Mouse (Mus musculus): ENCODE results near the gene Lemd1. TPM values are rescaled to one million over a fixed set of nuclear protein-coding genes. Genes with fewer than 3 reads are reported as not detected.

Lemd1 gene
- polyA plus RNA-seq, 1 experiment = not detected

GRCm38 (mm10) chr1:132226297-132227080, 35.3 kb downstream of the Lemd1 start:
- no peak overlapping the region for H3K4me3 ChIP-seq (ENCODE audit: insufficient read depth, low read depth, low read length)
- no peak overlapping the region for H3K27ac ChIP-seq (ENCODE audit: insufficient read depth, low read depth, low read length)
- WGBS = 74% methylated on average over 12 of the region's 13 CpGs
- H3K4me1 ChIP-seq (ENCODE audit: control insufficient read depth, insufficient read depth, low read length) = peaks cover 7% of the 10 kb centered on the region
- TF ChIP-seq CTCF (IDR thresholded peaks at IDR 0.05; ENCODE audit: insufficient read depth, low read depth, low read length) (no peak), POLR2A (IDR thresholded peaks at IDR 0.05; ENCODE audit: insufficient read depth, low read depth, low read length) (no peak)

- H3K4me3 ChIP-seq (ENCODE audit: insufficient read depth, low read depth, low read length) = no peak within 1 kb of the TSS
- 91% methylated on average over 3 of the region's 3 CpGs for WGBS
- no peak for TF ChIP-seq POLR2A (IDR thresholded peaks at IDR 0.05; ENCODE audit: insufficient read depth, low read depth, low read length)
- no peak for TF ChIP-seq CTCF (IDR thresholded peaks at IDR 0.05; ENCODE audit: insufficient read depth, low read depth, low read length)
Observed at GRCm38 (mm10) chr1:132229667-132230066, 38.4 kb downstream of the Lemd1 start, which contains the start of gene Gm10188. Gene Gm10188 (minus strand): TSS chr1:132229767.

GRCm38 (mm10) chr1:132231470-132232274, 40.4 kb downstream of the Lemd1 start:
- WGBS = 39% methylated on average over 7 of the region's 7 CpGs
- Histone ChIP-seq H3K4me3 (ENCODE audit: insufficient read depth, low read depth, low read length) (no peak overlapping the region), H3K4me1 (ENCODE audit: control insufficient read depth, insufficient read depth, low read length) (peaks cover 10% of the 10 kb centered on the region), H3K27ac (ENCODE audit: insufficient read depth, low read depth, low read length) (no peak overlapping the region)
- TF ChIP-seq POLR2A (IDR thresholded peaks at IDR 0.05; ENCODE audit: insufficient read depth, low read depth, low read length) (no peak), CTCF (IDR thresholded peaks at IDR 0.05; ENCODE audit: insufficient read depth, low read depth, low read length) (no peak)

More at GRCm38 (mm10) chr1:132229667-132230066, 38.4 kb downstream of the Lemd1 start, which contains the start of gene Gm10188:
- Histone ChIP-seq H3K27ac (ENCODE audit: insufficient read depth, low read depth, low read length) (no peak within 1 kb of the TSS), H3K4me1 (ENCODE audit: control insufficient read depth, insufficient read depth, low read length) (peaks cover 7% of the 10 kb centered on the region; the same call in 1 of the 2 replicates)

GRCm38 (mm10) chr1:132233566-132233965, 42.3 kb downstream of the Lemd1 start:
- H3K27ac ChIP-seq (ENCODE audit: insufficient read depth, low read depth, low read length) = no peak overlapping the region
- H3K4me1 ChIP-seq (ENCODE audit: control insufficient read depth, insufficient read depth, low read length) = peaks cover 10% of the 10 kb centered on the region
- no peak overlapping the region for H3K4me3 ChIP-seq (ENCODE audit: insufficient read depth, low read depth, low read length)
- 51% methylated on average over 12 of the region's 12 CpGs for WGBS
- TF ChIP-seq POLR2A (IDR thresholded peaks at IDR 0.05; ENCODE audit: insufficient read depth, low read depth, low read length) (no peak), CTCF (IDR thresholded peaks at IDR 0.05; ENCODE audit: insufficient read depth, low read depth, low read length) (0 out of 2 replicates have a peak, but pooled peaks have one; percentile 19)

- WGBS = 73% methylated on average over 9 of the region's 9 CpGs
- Histone ChIP-seq H3K27ac (ENCODE audit: insufficient read depth, low read depth, low read length) (no peak overlapping the region), H3K4me3 (ENCODE audit: insufficient read depth, low read depth, low read length) (no peak overlapping the region), H3K4me1 (ENCODE audit: control insufficient read depth, insufficient read depth, low read length) (peaks cover 10% of the 10 kb centered on the region)
- TF ChIP-seq POLR2A (IDR thresholded peaks at IDR 0.05; ENCODE audit: insufficient read depth, low read depth, low read length) = no peak
- TF ChIP-seq CTCF (IDR thresholded peaks at IDR 0.05; ENCODE audit: insufficient read depth, low read depth, low read length) = no peak
Observed at GRCm38 (mm10) chr1:132234757-132235273, 43.6 kb downstream of the Lemd1 start.

- Histone ChIP-seq H3K4me1 (ENCODE audit: control insufficient read depth, insufficient read depth, low read length) (peaks cover 3% of the 10 kb centered on the region), H3K27ac (ENCODE audit: insufficient read depth, low read depth, low read length) (no peak overlapping the region), H3K4me3 (ENCODE audit: insufficient read depth, low read depth, low read length) (no peak overlapping the region)
- WGBS = 23% methylated on average over 6 of the region's 6 CpGs
- TF ChIP-seq CTCF (IDR thresholded peaks at IDR 0.05; ENCODE audit: insufficient read depth, low read depth, low read length) (peak; percentile 45), POLR2A (IDR thresholded peaks at IDR 0.05; ENCODE audit: insufficient read depth, low read depth, low read length) (no peak)
Observed at GRCm38 (mm10) chr1:132237585-132238159, 46.4 kb downstream of the Lemd1 start.

GRCm38 (mm10) chr1:132245010-132245409, 53.8 kb downstream of the Lemd1 start:
- 86% methylated on average over 5 of the region's 5 CpGs for WGBS
- Histone ChIP-seq H3K4me1 (ENCODE audit: control insufficient read depth, insufficient read depth, low read length) (no peaks in the 10 kb centered on the region), H3K4me3 (ENCODE audit: insufficient read depth, low read depth, low read length) (no peak overlapping the region), H3K27ac (ENCODE audit: insufficient read depth, low read depth, low read length) (no peak overlapping the region)
- TF ChIP-seq POLR2A (IDR thresholded peaks at IDR 0.05; ENCODE audit: insufficient read depth, low read depth, low read length) (no peak), CTCF (IDR thresholded peaks at IDR 0.05; ENCODE audit: insufficient read depth, low read depth, low read length) (no peak)

- WGBS = 61% methylated on average over 6 of the region's 6 CpGs
- Histone ChIP-seq H3K27ac (ENCODE audit: insufficient read depth, low read depth, low read length) (no peak overlapping the region), H3K4me3 (ENCODE audit: insufficient read depth, low read depth, low read length) (no peak overlapping the region), H3K4me1 (ENCODE audit: control insufficient read depth, insufficient read depth, low read length) (no peaks in the 10 kb centered on the region)
- TF ChIP-seq CTCF (IDR thresholded peaks at IDR 0.05; ENCODE audit: insufficient read depth, low read depth, low read length) = no peak
Observed at GRCm38 (mm10) chr1:132246137-132246536, 54.9 kb downstream of the Lemd1 start.
